Mouse (Mus musculus): ENCODE results near the gene Lmntd2. TPM values are rescaled to one million over a fixed set of nuclear protein-coding genes. Genes with fewer than 3 reads are reported as not detected.

Lmntd2 gene
- polyA plus RNA-seq, 1 experiment, result 0.10 TPM

GRCm38 (mm10) chr7:141217343-141218013 lies 3.6 kb upstream of the Lmntd2 start:
- Histone ChIP-seq H3K79me2 (ENCODE audit: control insufficient read depth, insufficient read depth) (peaks cover 18% of the 10 kb centered on the region), H3K4me3 (peak overlapping the region; percentile 39), H3K27me3 (ENCODE audit: control insufficient read depth, insufficient read depth, insufficient read length) (peaks cover 12% of the 10 kb centered on the region), H3K4me2 (ENCODE audit: low read depth) (peak overlapping the region; percentile 85), H3ac (ENCODE audit: control insufficient read depth, insufficient read length) (peak overlapping the region; percentile 14), H3K36me3 (ENCODE audit: control insufficient read depth, insufficient read depth) (no peaks in the 10 kb centered on the region)
- TF ChIP-seq E2F4 (IDR thresholded peaks at IDR 0.05; ENCODE audit: insufficient read depth), result no peak
- TF ChIP-seq REST (IDR thresholded peaks at IDR 0.05; ENCODE audit: insufficient read depth, insufficient read length), result no peak
- peak; percentile 78 for TF ChIP-seq POLR2AphosphoS2 (IDR thresholded peaks at IDR 0.05; ENCODE audit: insufficient read length, low read depth)
- TF ChIP-seq TCF12 (IDR thresholded peaks at IDR 0.05; ENCODE audit: insufficient read depth, poor library complexity, severe bottlenecking), result no peak
- TF ChIP-seq POLR2A (IDR thresholded peaks at IDR 0.05; ENCODE audit: insufficient read length, low read depth), result peak; percentile 6
- TF ChIP-seq CEBPB (IDR thresholded peaks at IDR 0.05; ENCODE audit: insufficient read depth, poor library complexity, severe bottlenecking), result no peak

DNA sequence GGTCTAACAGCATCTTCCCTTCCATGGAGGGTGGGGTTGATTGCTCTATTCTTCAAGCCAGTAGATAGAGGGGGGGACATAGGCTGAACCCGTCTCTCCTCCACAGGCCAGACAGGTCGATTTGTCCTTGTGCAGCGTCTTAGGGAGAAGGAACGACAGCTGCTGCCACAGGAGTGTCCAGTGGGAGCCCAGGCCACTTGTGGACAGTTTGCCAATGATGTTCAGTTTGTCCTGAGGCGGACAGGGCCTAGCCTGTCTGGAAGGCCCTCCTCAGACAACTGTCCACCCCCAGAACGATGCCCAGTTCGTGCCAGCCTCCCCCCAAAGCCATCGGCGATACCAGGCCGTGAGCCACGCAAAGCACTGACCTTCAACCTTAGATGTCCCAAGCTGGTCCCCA lies 3.0 kb upstream of the Lmntd2 start:
- TF ChIP-seq TCF12 (IDR thresholded peaks at IDR 0.05; ENCODE audit: insufficient read depth, poor library complexity, severe bottlenecking), result no peak
- no peak for TF ChIP-seq MAX (IDR thresholded peaks at IDR 0.05; ENCODE audit: low read depth)
- peak; percentile 30 for TF ChIP-seq POLR2A (IDR thresholded peaks at IDR 0.05; ENCODE audit: insufficient read length, low read depth)
- TF ChIP-seq CEBPB (IDR thresholded peaks at IDR 0.05; ENCODE audit: insufficient read depth, poor library complexity, severe bottlenecking), result no peak
- peak in 2 of 3 experiments; percentile 67 to 78 for TF ChIP-seq MYOD1 (IDR thresholded peaks at IDR 0.05; ENCODE audit: control insufficient read depth in 1 of 3, insufficient read length in 2 of 3, low read depth in 2 of 3)
- TF ChIP-seq USF1 (IDR thresholded peaks at IDR 0.05; ENCODE audit: low read depth), result no peak
- no peak for TF ChIP-seq REST (IDR thresholded peaks at IDR 0.05; ENCODE audit: insufficient read depth, insufficient read length)
- TF ChIP-seq TCF3 (IDR thresholded peaks at IDR 0.05; ENCODE audit: insufficient read length, low read depth), result no peak
- TF ChIP-seq MYOG (IDR thresholded peaks at IDR 0.05; ENCODE audit: control insufficient read depth in 1 of 3, insufficient read depth in 1 of 3, insufficient read length in 2 of 3, low read depth in 2 of 3), result peak; percentile 24 to 87 (median 61)
- no peak for TF ChIP-seq POLR2AphosphoS2 (IDR thresholded peaks at IDR 0.05; ENCODE audit: insufficient read length, low read depth)
- no peak for TF ChIP-seq E2F4 (IDR thresholded peaks at IDR 0.05; ENCODE audit: insufficient read depth)
- no peak for TF ChIP-seq SRF (IDR thresholded peaks at IDR 0.05; ENCODE audit: control insufficient read depth, insufficient read length, low read depth)
- H3ac ChIP-seq (ENCODE audit: control insufficient read depth, insufficient read length), result peak overlapping the region; percentile 14
- peak overlapping the region; percentile 39 for H3K4me3 ChIP-seq
- no peaks in the 10 kb centered on the region for H3K36me3 ChIP-seq (ENCODE audit: control insufficient read depth, insufficient read depth)
- H3K4me2 ChIP-seq (ENCODE audit: low read depth), result peak overlapping the region; percentile 85
- H3K27me3 ChIP-seq (ENCODE audit: control insufficient read depth, insufficient read depth, insufficient read length), result peaks cover 17% of the 10 kb centered on the region
- peaks cover 18% of the 10 kb centered on the region for H3K79me2 ChIP-seq (ENCODE audit: control insufficient read depth, insufficient read depth)

GRCm38 (mm10) chr7:141215880-141216733 lies 2.2 kb upstream of the Lmntd2 start:
- Histone ChIP-seq H3K4me2 (ENCODE audit: low read depth) (peak overlapping the region; percentile 85), H3ac (ENCODE audit: control insufficient read depth, insufficient read length) (peak overlapping the region; percentile 14)
- TF ChIP-seq MYOD1 (IDR thresholded peaks at IDR 0.05; ENCODE audit: control insufficient read depth in 1 of 3, insufficient read length in 2 of 3, low read depth in 2 of 3), result peak in 2 of 3 experiments; percentile 28 to 61
- peak in 2 of 3 experiments; percentile 79 to 94 for TF ChIP-seq MYOG (IDR thresholded peaks at IDR 0.05; ENCODE audit: control insufficient read depth in 1 of 3, insufficient read depth in 1 of 3, insufficient read length in 2 of 3, low read depth in 2 of 3)
- no peak for TF ChIP-seq TCF3 (IDR thresholded peaks at IDR 0.05; ENCODE audit: insufficient read length, low read depth)
- TF ChIP-seq REST (IDR thresholded peaks at IDR 0.05; ENCODE audit: insufficient read depth, insufficient read length), result no peak
- peak; percentile 93 for TF ChIP-seq POLR2AphosphoS2 (IDR thresholded peaks at IDR 0.05; ENCODE audit: insufficient read length, low read depth)
- peak; percentile 14 for TF ChIP-seq E2F4 (IDR thresholded peaks at IDR 0.05; ENCODE audit: insufficient read depth)
- peak; percentile 55 for TF ChIP-seq POLR2A (IDR thresholded peaks at IDR 0.05; ENCODE audit: insufficient read length, low read depth)

GRCm38 (mm10) chr7:141215101-141215879 lies 1.4 kb upstream of the Lmntd2 start, which contains the start of gene Rassf7:
Rassf7 (plus strand) TSS chr7:141215860.
- H3K27me3 ChIP-seq (ENCODE audit: control insufficient read depth, insufficient read depth, insufficient read length), result peaks cover 33% of the 10 kb centered on the region
- H3K4me3 ChIP-seq, result peak within 1 kb of the TSS; percentile 39
- H3K79me2 ChIP-seq (ENCODE audit: control insufficient read depth, insufficient read depth), result peaks cover 9% of the 10 kb centered on the region
- H3K36me3 ChIP-seq (ENCODE audit: control insufficient read depth, insufficient read depth), result no peaks in the 10 kb centered on the region
- TF ChIP-seq CEBPB (IDR thresholded peaks at IDR 0.05; ENCODE audit: insufficient read depth, poor library complexity, severe bottlenecking) (no peak), SRF (IDR thresholded peaks at IDR 0.05; ENCODE audit: control insufficient read depth, insufficient read length, low read depth) (no peak), MAX (IDR thresholded peaks at IDR 0.05; ENCODE audit: low read depth) (no peak), REST (IDR thresholded peaks at IDR 0.05; ENCODE audit: insufficient read depth, insufficient read length) (no peak), MYOD1 (IDR thresholded peaks at IDR 0.05; ENCODE audit: control insufficient read depth in 1 of 3, insufficient read length in 2 of 3, low read depth in 2 of 3) (no peak), POLR2A (IDR thresholded peaks at IDR 0.05; ENCODE audit: insufficient read length, low read depth) (no peak), POLR2AphosphoS2 (IDR thresholded peaks at IDR 0.05; ENCODE audit: insufficient read length, low read depth) (no peak), TCF12 (IDR thresholded peaks at IDR 0.05; ENCODE audit: insufficient read depth, poor library complexity, severe bottlenecking) (no peak)
- H3ac ChIP-seq (ENCODE audit: control insufficient read depth, insufficient read length), result peak within 1 kb of the TSS; percentile 14
- peak within 1 kb of the TSS; percentile 85 for H3K4me2 ChIP-seq (ENCODE audit: low read depth)

More at GRCm38 (mm10) chr7:141215880-141216733, 2.2 kb upstream of the Lmntd2 start:
- Histone ChIP-seq H3K4me3 (peak overlapping the region; percentile 39), H3K79me2 (ENCODE audit: control insufficient read depth, insufficient read depth) (peaks cover 14% of the 10 kb centered on the region), H3K27me3 (ENCODE audit: control insufficient read depth, insufficient read depth, insufficient read length) (peaks cover 25% of the 10 kb centered on the region), H3K36me3 (ENCODE audit: control insufficient read depth, insufficient read depth) (no peaks in the 10 kb centered on the region)
